Mouse (Mus musculus): ENCODE data around the gene Pi4kb.
A peak's percentile ranks its signal among the peaks of the same experiment; 100 is the strongest.
"Not testable (repeated sequence)": the region's sequence is repeated elsewhere in the genome, so short reads cannot be mapped to it uniquely, and the experiment has no call there.

The Pi4kb gene

GRCm38 (mm10) chr3:94974528-94975422 is at the start of gene Pi4kb:
Pi4kb (plus strand) TSS chr3:94974731.
- peak; percentile 96 for DNase-seq (ENCODE audit: low read depth, low spot score)

- DNase-seq (ENCODE audit: low read depth, low spot score): not testable (repeated sequence)
These were observed 48.2 kb upstream of the Pi4kb start for GRCm38 (mm10) chr3:94926301-94926736.

GRCm38 (mm10) chr3:94928979-94929378 is 45.6 kb upstream of the Pi4kb start:
- DNase-seq (ENCODE audit: low read depth, low spot score): not testable (repeated sequence)

GRCm38 (mm10) chr3:94930386-94931266 is 43.9 kb upstream of the Pi4kb start:
- DNase-seq (ENCODE audit: low read depth, low spot score): not testable (repeated sequence)

GRCm38 (mm10) chr3:94931427-94932082 is 43.0 kb upstream of the Pi4kb start:
- DNase-seq (ENCODE audit: low read depth, low spot score): not testable (repeated sequence)

GRCm38 (mm10) chr3:94932279-94932678 is 42.3 kb upstream of the Pi4kb start:
- not testable (repeated sequence) for DNase-seq (ENCODE audit: low read depth, low spot score)

- DNase-seq (ENCODE audit: low read depth, low spot score): peak; percentile 27
These were observed 41.5 kb upstream of the Pi4kb start, which contains the start of gene Selenbp1 for GRCm38 (mm10) chr3:94932809-94933564. Selenbp1 (plus strand) TSS chr3:94933056.

GRCm38 (mm10) chr3:94933604-94934003 is 40.9 kb upstream of the Pi4kb start:
- DNase-seq (ENCODE audit: low read depth, low spot score): not testable (repeated sequence)

- DNase-seq (ENCODE audit: low read depth, low spot score): not testable (repeated sequence)
These were observed 40.0 kb upstream of the Pi4kb start for GRCm38 (mm10) chr3:94934564-94934963.

- not testable (repeated sequence) for DNase-seq (ENCODE audit: low read depth, low spot score)
These were observed 39.2 kb upstream of the Pi4kb start for GRCm38 (mm10) chr3:94935332-94935731.

- DNase-seq (ENCODE audit: low read depth, low spot score): not testable (repeated sequence)
These were observed 38.4 kb upstream of the Pi4kb start for GRCm38 (mm10) chr3:94936147-94936546.

GRCm38 (mm10) chr3:94937194-94937593 is 37.3 kb upstream of the Pi4kb start:
- DNase-seq (ENCODE audit: low read depth, low spot score): not testable (repeated sequence)

GRCm38 (mm10) chr3:94940033-94940432 is 34.5 kb upstream of the Pi4kb start:
- not testable (repeated sequence) for DNase-seq (ENCODE audit: low read depth, low spot score)

GRCm38 (mm10) chr3:94942211-94942967 is 32.1 kb upstream of the Pi4kb start:
- not testable (repeated sequence) for DNase-seq (ENCODE audit: low read depth, low spot score)

- not testable (repeated sequence) for DNase-seq (ENCODE audit: low read depth, low spot score)
These were observed 30.8 kb upstream of the Pi4kb start for GRCm38 (mm10) chr3:94943706-94944105.

GRCm38 (mm10) chr3:94948066-94948614 is 26.4 kb upstream of the Pi4kb start:
- DNase-seq (ENCODE audit: low read depth, low spot score): peak; percentile 76

- no peak for DNase-seq (ENCODE audit: low read depth, low spot score)
These were observed 24.9 kb upstream of the Pi4kb start for GRCm38 (mm10) chr3:94949645-94950044.

- peak; percentile 80 for DNase-seq (ENCODE audit: low read depth, low spot score)
These were observed 21.7 kb upstream of the Pi4kb start for GRCm38 (mm10) chr3:94952806-94953205.

GRCm38 (mm10) chr3:94953384-94953763 is 21.2 kb upstream of the Pi4kb start:
- no peak for DNase-seq (ENCODE audit: low read depth, low spot score)
